Mouse (Mus musculus) CD4-positive, CD25-positive, alpha-beta regulatory T cell, adult 4 months (primary cell): ENCODE measurements around the gene Fam155a. TPM values are rescaled to one million over a fixed set of nuclear protein-coding genes. Genes with fewer than 3 reads are reported as not detected.

Experiments used
- ATAC-seq: one replicate; pipeline ENCODE4 v1.8.0; 2017
- polyA plus RNA-seq, 2 experiments: library from polyadenylated mRNA; unstranded; fragments of 100-300 nt; shearing (Covaris generic); gene quantifications; one replicate each; pipeline ENCODE4 v1.2.1; 2017

The Fam155a gene
- polyA plus RNA-seq, 2 experiments from 2014 or later: not detected

GRCm38 (mm10) chr8:9167995-9168394, 603.0 kb downstream of the Fam155a start:
- ATAC-seq: no peak

DNA sequence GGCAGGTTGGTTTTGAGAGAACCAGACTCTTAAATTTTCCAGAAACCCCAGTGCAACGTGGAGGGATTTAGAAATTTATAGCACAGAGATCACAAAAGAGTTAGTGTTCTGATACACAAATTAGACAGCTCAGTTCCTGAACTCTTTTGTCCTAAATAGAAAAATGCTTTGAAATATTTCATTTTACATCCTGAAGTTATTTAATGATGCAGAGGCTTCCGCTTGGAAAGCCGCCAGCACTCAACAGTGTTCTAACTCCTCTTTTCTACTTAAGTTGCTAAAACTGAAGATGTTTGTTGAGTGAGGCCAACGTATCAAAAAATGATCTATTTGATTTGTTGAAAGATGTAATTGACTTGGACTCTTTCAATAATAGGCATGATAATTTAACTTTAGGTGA, 609.4 kb downstream of the Fam155a start:
- no peak for ATAC-seq

DNA sequence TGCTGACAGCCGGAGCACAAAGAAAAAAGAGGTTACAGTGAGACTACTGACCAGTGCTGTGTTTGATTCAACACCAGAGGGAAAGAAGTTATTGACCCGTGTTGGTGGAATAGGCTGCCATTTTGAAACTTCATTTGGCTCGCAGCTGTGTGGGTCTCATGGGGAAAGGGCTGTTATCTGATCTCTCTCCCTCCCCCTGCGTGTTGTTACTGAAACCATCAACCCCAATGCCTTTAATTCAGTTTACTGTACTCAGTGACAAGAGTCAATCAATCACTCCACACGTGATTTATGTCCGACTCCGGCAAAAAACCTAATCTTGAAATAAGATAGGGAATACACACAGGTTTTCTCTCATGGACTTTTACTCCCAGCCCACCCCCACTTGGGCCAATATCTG, 611.6 kb downstream of the Fam155a start:
- ATAC-seq: no peak

- ATAC-seq: no peak
These were observed 612.3 kb downstream of the Fam155a start for GRCm38 (mm10) chr8:9158652-9159051.

DNA sequence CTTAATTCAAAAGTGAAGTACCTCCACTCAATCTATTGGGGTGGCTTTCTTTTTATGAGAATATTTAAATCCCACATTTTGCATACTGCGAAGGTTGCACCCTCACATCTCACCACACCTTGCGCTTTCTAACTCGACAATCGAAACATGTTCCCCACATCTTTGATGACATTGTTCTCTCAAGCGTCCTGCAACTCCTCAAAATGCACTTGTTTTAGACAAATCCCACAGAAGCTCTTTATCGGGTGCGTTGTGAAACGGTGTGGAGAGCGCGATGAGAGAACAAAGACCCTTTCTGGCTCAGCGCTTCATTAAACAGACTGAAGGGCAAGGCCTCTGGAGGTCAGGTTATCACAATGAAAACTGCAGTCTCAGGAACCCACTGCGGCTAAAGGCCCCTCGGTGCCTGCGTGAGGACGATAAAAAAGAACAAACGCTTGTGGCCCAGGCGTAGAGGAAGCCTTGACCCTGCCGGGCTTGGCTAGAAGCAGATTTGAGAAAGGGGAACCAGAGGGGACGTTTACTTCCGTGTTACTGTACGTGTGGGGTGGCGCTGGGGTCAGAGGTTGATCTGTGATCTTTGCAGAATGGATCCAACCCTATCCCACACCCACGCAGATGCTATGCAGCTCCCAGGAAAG, 613.7 kb downstream of the Fam155a start:
- ATAC-seq: no peak

Other genes starting within 250 kb of the Fam155a start
- not detected for gene Gm10217, start 93.1 kb upstream of the Fam155a start, polyA plus RNA-seq
- 1 to 10 TPM; 3.3 to 5.0 TPM for gene Lig4, start 206.5 kb upstream of the Fam155a start, polyA plus RNA-seq
- 1 to 10 TPM; 2.8 to 4.3 TPM for gene Abhd13, start 206.5 kb upstream of the Fam155a start, polyA plus RNA-seq
- gene Tnfsf13b, start 235.3 kb upstream of the Fam155a start, polyA plus RNA-seq: 1 to 10 TPM; 5.9 to 8.9 TPM